Mouse (Mus musculus) MN1 (cell line): ENCODE results near the gene Esrrg.

ENCODE experiments used
- DNase-seq: peaks from one replicate; pipeline ENCODE4 v3.0.0-alpha.2; 2016; ENCODE audit warnings: low spot score

Esrrg gene

GRCm38 (mm10) chr1:187649871-187650270 lies 41.3 kb downstream of the Esrrg start:
- DNase-seq, result no peak

- DNase-seq, result no peak
These were observed 42.4 kb downstream of the Esrrg start for GRCm38 (mm10) chr1:187650786-187651687.

GRCm38 (mm10) chr1:187651688-187652241 lies 43.2 kb downstream of the Esrrg start:
- DNase-seq, result no peak

- no peak for DNase-seq
These were observed 43.9 kb downstream of the Esrrg start for GRCm38 (mm10) chr1:187652445-187652844.

GRCm38 (mm10) chr1:187653390-187653789 lies 44.8 kb downstream of the Esrrg start:
- DNase-seq, result no peak

- DNase-seq, result no peak
These were observed 52.4 kb downstream of the Esrrg start for GRCm38 (mm10) chr1:187660963-187661362.

GRCm38 (mm10) chr1:187662083-187662609 lies 53.6 kb downstream of the Esrrg start:
- no peak for DNase-seq

- DNase-seq, result no peak
These were observed 54.8 kb downstream of the Esrrg start for GRCm38 (mm10) chr1:187663376-187663775.

- DNase-seq, result no peak
These were observed 55.7 kb downstream of the Esrrg start for GRCm38 (mm10) chr1:187664261-187664660.

GRCm38 (mm10) chr1:187665901-187666600 lies 57.5 kb downstream of the Esrrg start:
- DNase-seq, result no peak

GRCm38 (mm10) chr1:187669746-187670145 lies 61.2 kb downstream of the Esrrg start:
- no peak for DNase-seq

- no peak for DNase-seq
These were observed 63.9 kb downstream of the Esrrg start for GRCm38 (mm10) chr1:187672446-187672845.

GRCm38 (mm10) chr1:187674771-187675186 lies 66.2 kb downstream of the Esrrg start:
- DNase-seq, result no peak

- DNase-seq, result no peak
These were observed 68.0 kb downstream of the Esrrg start for GRCm38 (mm10) chr1:187676626-187677025.

GRCm38 (mm10) chr1:187679246-187679645 lies 70.7 kb downstream of the Esrrg start:
- no peak for DNase-seq

- DNase-seq, result no peak
These were observed 75.9 kb downstream of the Esrrg start for GRCm38 (mm10) chr1:187684519-187684918.

- DNase-seq, result no peak
These were observed 83.4 kb downstream of the Esrrg start for GRCm38 (mm10) chr1:187691846-187692525.

GRCm38 (mm10) chr1:187694865-187695264 lies 86.3 kb downstream of the Esrrg start:
- DNase-seq, result no peak

GRCm38 (mm10) chr1:187698201-187698600 lies 89.6 kb downstream of the Esrrg start:
- DNase-seq, result no peak

- no peak for DNase-seq
These were observed 92.4 kb downstream of the Esrrg start for GRCm38 (mm10) chr1:187700963-187701362.

- DNase-seq, result no peak
These were observed 96.3 kb downstream of the Esrrg start for GRCm38 (mm10) chr1:187704921-187705320.

- DNase-seq, result no peak
These were observed 96.8 kb downstream of the Esrrg start for GRCm38 (mm10) chr1:187705348-187705747.
